Mouse (Mus musculus): ENCODE data around the gene Nme7. TPM values are rescaled to one million over a fixed set of nuclear protein-coding genes. Genes with fewer than 3 reads are reported as not detected.

Nme7 gene
- polyA plus RNA-seq, 1 experiment from 2014 or later = 51.2 TPM

DNA sequence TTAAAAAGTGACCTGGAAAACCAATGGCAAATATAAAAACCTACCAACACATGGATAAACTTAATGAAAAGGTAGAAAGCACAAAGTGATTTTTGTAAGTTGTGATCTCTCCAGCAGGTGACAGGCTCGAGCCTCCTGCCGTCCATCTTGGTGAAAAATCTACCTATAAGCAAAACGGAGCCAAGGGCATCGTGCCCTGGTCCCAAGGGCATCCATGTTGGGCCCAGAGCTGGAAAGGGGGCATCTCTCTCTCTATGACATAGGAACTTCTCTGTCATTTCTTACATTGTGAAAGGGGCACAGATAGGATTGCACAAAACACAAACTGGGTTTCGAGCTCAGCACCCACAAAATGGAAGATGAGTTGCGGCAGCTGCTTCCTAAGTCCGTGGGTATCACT lies 151.7 kb downstream of the Nme7 start:
- ATAC-seq (replicated peaks; ENCODE audit: low FRiP score) = no peak
- Histone ChIP-seq H3K9ac (0 out of 2 replicates have a peak overlapping the region, but pooled peaks have one; percentile 26), H3K9me3 (replicated peaks) (no peaks in the 10 kb centered on the region), H3K4me1 (peaks cover 28% of the 10 kb centered on the region), H3K27ac (peak overlapping the region; percentile 95), H3K27me3 (peaks cover 45% of the 10 kb centered on the region), H3K4me2 (peak overlapping the region; percentile 86), H3K4me3 (replicated peaks) (peak overlapping the region; percentile 74), H3K36me3 (peaks cover 21% of the 10 kb centered on the region)
- WGBS = 51% methylated on average over 7 of the region's 7 CpGs

DNA sequence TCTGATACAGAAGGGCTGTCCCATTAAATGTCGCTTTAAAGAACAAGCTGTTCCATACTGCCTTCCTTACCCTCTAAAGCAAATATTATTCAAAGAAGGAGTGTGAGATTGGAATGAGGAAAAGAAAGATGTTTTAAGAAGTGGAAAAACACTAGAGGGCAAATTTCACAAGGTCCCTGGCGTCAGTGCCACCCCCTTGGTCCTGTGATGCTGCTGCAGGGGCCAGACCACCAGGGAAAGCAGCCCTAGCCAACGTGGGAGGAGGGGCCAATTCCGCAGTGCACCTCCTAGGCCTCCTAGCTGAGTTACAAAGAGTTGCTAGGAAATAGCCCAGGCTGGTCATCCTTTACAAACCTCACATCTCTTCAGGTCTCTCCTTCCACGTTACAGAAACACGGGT lies 152.1 kb downstream of the Nme7 start:
- 26% methylated on average over 6 of the region's 6 CpGs for WGBS
- peak overlapping the region; percentile 95 for H3K27ac ChIP-seq
- peaks cover 19% of the 10 kb centered on the region for H3K36me3 ChIP-seq
- H3K9me3 ChIP-seq (replicated peaks) = no peaks in the 10 kb centered on the region
- H3K4me2 ChIP-seq = peak overlapping the region; percentile 86
- H3K4me3 ChIP-seq (replicated peaks) = peak overlapping the region; percentile 74
- H3K27me3 ChIP-seq = peaks cover 45% of the 10 kb centered on the region
- ATAC-seq (replicated peaks; ENCODE audit: low FRiP score) = no peak
- H3K4me1 ChIP-seq = peaks cover 28% of the 10 kb centered on the region
- peak overlapping the region; percentile 77; the same call in 1 of the 2 replicates for H3K9ac ChIP-seq

GRCm38 (mm10) chr1:164456731-164457130 lies 152.8 kb downstream of the Nme7 start:
- peak overlapping the region; percentile 74 for H3K4me3 ChIP-seq (replicated peaks)
- H3K27ac ChIP-seq = peak overlapping the region; percentile 95; the same call in 1 of the 2 replicates
- H3K9ac ChIP-seq = peak overlapping the region; percentile 77
- peaks cover 32% of the 10 kb centered on the region for H3K4me1 ChIP-seq
- ATAC-seq (replicated peaks; ENCODE audit: low FRiP score) = no peak
- H3K27me3 ChIP-seq = peaks cover 45% of the 10 kb centered on the region
- H3K4me2 ChIP-seq = peak overlapping the region; percentile 86
- peaks cover 13% of the 10 kb centered on the region for H3K36me3 ChIP-seq
- H3K9me3 ChIP-seq (replicated peaks) = no peaks in the 10 kb centered on the region
- WGBS = 4% methylated on average over 8 of the region's 8 CpGs

- no peaks in the 10 kb centered on the region for H3K9me3 ChIP-seq (replicated peaks)
- ATAC-seq (replicated peaks; ENCODE audit: low FRiP score) = peak; percentile 68
- H3K27me3 ChIP-seq = peaks cover 45% of the 10 kb centered on the region
- peaks cover 6% of the 10 kb centered on the region for H3K36me3 ChIP-seq
- WGBS = under 1% methylated on average over 70 of the region's 76 CpGs
- H3K27ac ChIP-seq = peak overlapping the region; percentile 95
- peak overlapping the region; percentile 77 for H3K9ac ChIP-seq
- H3K4me3 ChIP-seq (replicated peaks) = peak overlapping the region; percentile 74
- peak overlapping the region; percentile 86 for H3K4me2 ChIP-seq
- H3K4me1 ChIP-seq = peaks cover 36% of the 10 kb centered on the region
Observed at GRCm38 (mm10) chr1:164457531-164458244, 153.8 kb downstream of the Nme7 start.

- Histone ChIP-seq H3K27me3 (peaks cover 45% of the 10 kb centered on the region), H3K4me1 (peaks cover 36% of the 10 kb centered on the region), H3K36me3 (peaks cover 1% of the 10 kb centered on the region), H3K27ac (peak within 1 kb of the TSS; percentile 95), H3K9ac (peak within 1 kb of the TSS; percentile 77), H3K4me3 (replicated peaks) (peak within 1 kb of the TSS; percentile 74), H3K4me2 (peak within 1 kb of the TSS; percentile 86), H3K9me3 (replicated peaks) (no peaks in the 10 kb centered on the region)
- under 1% methylated on average over 35 of the region's 35 CpGs for WGBS
- ATAC-seq (replicated peaks; ENCODE audit: low FRiP score) = peak; percentile 92
Observed at GRCm38 (mm10) chr1:164458245-164458613, 154.3 kb downstream of the Nme7 start, which contains the start of gene Atp1b1. Gene Atp1b1, minus strand, starts transcription at chr1:164458355.

GRCm38 (mm10) chr1:164458621-164459051 lies 154.7 kb downstream of the Nme7 start:
- Histone ChIP-seq H3K27me3 (peaks cover 45% of the 10 kb centered on the region), H3K4me3 (replicated peaks) (peak overlapping the region; percentile 74), H3K27ac (peak overlapping the region; percentile 95), H3K9me3 (replicated peaks) (no peaks in the 10 kb centered on the region), H3K36me3 (no peaks in the 10 kb centered on the region), H3K9ac (peak overlapping the region; percentile 77), H3K4me2 (peak overlapping the region; percentile 86), H3K4me1 (peaks cover 36% of the 10 kb centered on the region)
- WGBS = 1% methylated on average over 22 of the region's 22 CpGs
- ATAC-seq (replicated peaks; ENCODE audit: low FRiP score) = peak; percentile 81

- no peaks in the 10 kb centered on the region for H3K9me3 ChIP-seq (replicated peaks)
- H3K4me2 ChIP-seq = peak overlapping the region; percentile 86
- 0 out of 2 replicates have a peak overlapping the region, but pooled peaks have one; percentile 77 for H3K9ac ChIP-seq
- no peak for ATAC-seq (replicated peaks; ENCODE audit: low FRiP score)
- peak overlapping the region; percentile 95 for H3K27ac ChIP-seq
- peaks cover 36% of the 10 kb centered on the region for H3K4me1 ChIP-seq
- 53% methylated on average over 12 of the region's 12 CpGs for WGBS
- H3K27me3 ChIP-seq = peaks cover 45% of the 10 kb centered on the region
- H3K4me3 ChIP-seq (replicated peaks) = peak overlapping the region; percentile 74
- H3K36me3 ChIP-seq = no peaks in the 10 kb centered on the region
Observed at GRCm38 (mm10) chr1:164459127-164459905, 155.4 kb downstream of the Nme7 start.

- ATAC-seq (replicated peaks; ENCODE audit: low FRiP score) = peak; percentile 42
Observed at GRCm38 (mm10) chr1:164460921-164461697, 157.2 kb downstream of the Nme7 start.

DNA sequence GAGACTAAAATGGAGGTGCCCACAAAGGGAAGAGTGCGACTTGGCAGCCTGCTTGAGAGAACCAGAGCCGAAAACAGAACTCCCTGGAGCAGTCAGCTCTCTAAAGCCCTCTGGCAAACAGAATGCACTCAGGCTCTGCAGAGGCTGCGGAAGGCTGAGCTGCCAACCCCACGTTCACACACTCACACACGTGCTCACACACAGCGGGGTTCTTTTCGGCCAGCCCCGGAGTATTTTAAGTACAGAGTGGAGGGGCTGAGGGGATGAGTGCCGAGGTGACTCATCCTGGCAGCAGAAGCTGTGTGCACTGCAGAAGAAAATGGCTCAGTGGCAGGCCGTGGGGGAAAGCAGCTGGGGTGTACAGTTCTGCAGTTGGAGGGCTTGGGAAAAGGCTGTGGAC lies 157.8 kb downstream of the Nme7 start:
- Histone ChIP-seq H3K4me1 (peaks cover 31% of the 10 kb centered on the region), H3K9ac (no peak overlapping the region), H3K9me3 (replicated peaks) (no peaks in the 10 kb centered on the region), H3K4me2 (peak overlapping the region; percentile 36), H3K4me3 (replicated peaks) (peak overlapping the region; percentile 9; the same call in 1 of the 2 replicates), H3K27me3 (peaks cover 29% of the 10 kb centered on the region), H3K36me3 (no peaks in the 10 kb centered on the region), H3K27ac (peak overlapping the region; percentile 91)
- WGBS = 25% methylated on average over 10 of the region's 10 CpGs
- no peak for ATAC-seq (replicated peaks; ENCODE audit: low FRiP score)

More at GRCm38 (mm10) chr1:164460921-164461697, 157.2 kb downstream of the Nme7 start:
- H3K4me3 ChIP-seq (replicated peaks) = peak overlapping the region; percentile 9; the same call in 1 of the 2 replicates
- H3K4me2 ChIP-seq = peak overlapping the region; percentile 36
- H3K27me3 ChIP-seq = peaks cover 36% of the 10 kb centered on the region
- H3K27ac ChIP-seq = peak overlapping the region; percentile 91
- WGBS = 56% methylated on average over 13 of the region's 13 CpGs
- no peak overlapping the region for H3K9ac ChIP-seq
- H3K4me1 ChIP-seq = peaks cover 36% of the 10 kb centered on the region
- H3K36me3 ChIP-seq = no peaks in the 10 kb centered on the region
- no peaks in the 10 kb centered on the region for H3K9me3 ChIP-seq (replicated peaks)

- 92% methylated on average over 10 of the region's 10 CpGs for WGBS
Observed at GRCm38 (mm10) chr1:164467406-164467805, 163.5 kb downstream of the Nme7 start.

DNA sequence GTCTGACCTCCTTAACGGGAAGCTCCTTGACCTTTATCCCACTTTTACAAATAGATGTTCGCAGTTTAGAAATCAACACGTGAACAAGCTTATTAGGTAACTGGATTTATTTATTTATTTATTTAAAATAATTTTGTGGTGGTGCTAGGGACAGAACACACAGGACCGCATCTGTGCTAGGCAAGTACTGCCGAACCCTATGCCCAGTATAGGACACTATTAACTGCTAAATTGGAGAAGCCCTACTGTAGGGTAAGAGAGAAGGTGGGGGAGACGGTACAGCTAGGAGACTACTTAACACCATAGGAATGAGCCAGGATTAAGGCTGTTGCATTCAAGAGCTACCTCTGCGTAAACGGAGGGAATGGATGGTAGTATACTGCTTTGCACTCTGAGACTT lies 164.4 kb downstream of the Nme7 start:
- Histone ChIP-seq H3K36me3 (no peaks in the 10 kb centered on the region), H3K9me3 (replicated peaks) (no peaks in the 10 kb centered on the region), H3K4me1 (no peaks in the 10 kb centered on the region), H3K4me3 (replicated peaks) (no peak overlapping the region), H3K27ac (no peak overlapping the region), H3K27me3 (no peaks in the 10 kb centered on the region), H3K9ac (no peak overlapping the region), H3K4me2 (no peak overlapping the region)
- 77% methylated on average over 8 of the region's 8 CpGs for WGBS
- ATAC-seq (replicated peaks; ENCODE audit: low FRiP score) = no peak

More at GRCm38 (mm10) chr1:164467406-164467805, 163.5 kb downstream of the Nme7 start:
- Histone ChIP-seq H3K4me1 (no peaks in the 10 kb centered on the region), H3K4me3 (replicated peaks) (no peak overlapping the region), H3K9me3 (replicated peaks) (no peaks in the 10 kb centered on the region), H3K27ac (no peak overlapping the region), H3K27me3 (no peaks in the 10 kb centered on the region), H3K4me2 (no peak overlapping the region), H3K9ac (no peak overlapping the region), H3K36me3 (no peaks in the 10 kb centered on the region)
- ATAC-seq (replicated peaks; ENCODE audit: low FRiP score) = no peak

All from kidney, embryonic 15.5 days (tissue).